Mouse (Mus musculus) mature B cell (primary cell): ENCODE data around the gene Ccdc103.

Source experiments
- in situ Hi-C: fragments of 300-500 bp; cut with MboI; formaldehyde crosslinking; loops from 2 replicates; pipeline ENCODE4 v1.14.3; 2019

Ccdc103 gene

DNA sequence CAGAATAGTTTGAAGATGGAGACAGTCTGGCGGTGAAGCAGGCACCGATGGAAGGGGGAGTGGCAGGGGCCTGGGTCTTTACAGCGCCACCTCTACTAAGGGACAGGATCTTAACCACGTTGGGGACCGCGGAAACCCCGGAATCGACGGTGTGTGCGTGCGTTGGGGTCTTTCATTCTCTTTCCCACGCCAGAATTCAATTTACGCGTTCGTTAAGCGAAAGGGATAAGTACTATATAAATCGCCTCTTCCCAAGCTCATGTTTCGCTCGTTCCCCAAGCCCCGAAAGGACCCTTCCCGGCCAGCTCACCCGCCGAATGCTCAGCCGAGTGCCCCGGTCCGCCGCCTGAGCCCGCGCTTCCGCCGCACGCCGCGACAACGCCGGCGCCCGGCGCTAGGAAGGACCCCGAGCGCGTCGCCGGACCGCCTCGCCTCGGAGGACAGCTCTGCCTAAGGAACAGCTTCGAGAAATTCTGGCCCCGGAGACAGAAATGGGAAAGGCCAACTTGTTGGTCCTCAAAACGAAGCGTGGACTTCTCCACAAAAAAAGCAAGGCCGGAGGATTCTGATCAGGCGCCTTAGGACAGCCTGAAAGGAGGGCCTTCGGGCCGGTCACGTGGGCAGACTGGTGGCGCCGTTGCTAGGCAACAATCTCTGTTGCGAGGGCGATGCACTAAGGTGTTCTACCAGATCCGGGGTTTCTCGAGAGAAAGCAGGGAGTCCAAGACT is at the start of gene Ccdc103, which contains the start of gene Eftud2:
Gene Ccdc103, plus strand, starts transcription at position 620 of the 729 bp plus-strand sequence.
Gene Eftud2, minus strand, starts transcription at position 401 of the 729 bp plus-strand sequence.
- in situ Hi-C loops = no loop called here

DNA sequence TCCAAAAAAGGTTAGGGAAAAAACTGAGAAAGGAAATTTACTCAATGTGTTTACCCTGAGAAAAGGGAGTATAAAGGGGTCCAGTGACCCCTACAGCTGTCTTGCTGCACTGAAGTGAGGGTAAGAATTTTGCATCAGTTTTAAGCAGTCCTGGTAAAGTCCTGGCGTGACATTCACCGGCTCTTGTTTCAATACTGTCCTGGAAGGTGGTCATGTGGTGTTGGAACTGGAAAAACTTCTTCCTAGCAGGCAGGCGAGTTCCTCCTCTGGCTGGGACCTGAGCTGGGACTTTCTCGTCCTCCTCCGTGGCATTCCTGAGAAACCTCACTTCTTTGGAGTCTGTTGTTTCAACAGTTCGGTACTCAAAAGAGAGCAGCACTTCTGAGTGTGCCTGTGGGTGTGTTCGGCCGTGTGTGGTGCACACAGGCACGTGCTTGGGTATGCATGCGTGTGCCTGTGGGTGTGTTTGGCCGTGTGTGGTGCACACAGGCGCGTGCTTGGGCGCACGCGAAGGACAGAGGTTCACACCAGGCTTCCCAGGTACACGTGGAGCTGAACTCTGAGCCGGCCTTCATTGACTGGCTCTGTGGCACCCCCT is 48.2 kb upstream of the Ccdc103 start:
- in situ Hi-C loops = no loop called here

DNA sequence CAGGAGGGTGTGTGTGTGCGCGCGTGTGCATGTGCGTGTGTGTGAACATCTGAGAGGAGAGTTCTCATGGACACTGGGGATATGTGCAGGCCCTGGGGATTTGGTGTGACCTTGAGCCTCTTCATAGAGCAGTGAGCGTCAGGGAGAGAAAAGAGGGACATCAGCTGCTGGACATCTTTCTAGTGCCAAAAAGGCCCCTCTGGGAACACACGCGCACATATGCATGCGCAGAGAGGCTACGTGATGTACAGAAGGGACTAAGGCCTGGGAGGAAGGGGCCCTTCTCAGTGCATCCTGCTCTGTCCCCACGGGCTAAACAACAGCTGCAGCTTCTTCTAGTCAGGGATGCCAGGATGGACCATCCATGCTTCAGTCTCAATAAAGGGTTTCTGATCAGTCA is 46.8 kb upstream of the Ccdc103 start:
- in situ Hi-C loops = no loop called here

DNA sequence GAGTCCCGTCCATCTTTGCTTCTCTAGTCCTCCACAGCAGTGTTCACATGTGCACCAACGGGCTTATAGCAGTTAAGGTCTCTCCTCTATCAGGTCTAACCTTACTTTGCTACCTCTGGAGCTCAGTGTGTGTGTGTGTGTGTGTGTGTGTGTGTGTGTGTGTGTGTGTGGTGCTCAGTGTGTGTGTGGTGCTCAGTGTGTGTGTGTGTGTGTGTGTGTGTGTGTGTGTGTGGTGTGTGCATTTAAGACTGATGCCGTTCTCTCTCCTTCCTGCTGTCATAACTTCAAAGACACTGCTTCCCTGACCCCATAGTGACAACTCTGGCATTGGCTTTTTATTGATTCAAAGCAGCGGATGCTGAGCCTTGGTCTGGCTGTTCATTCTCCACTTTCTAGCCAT is 45.5 kb upstream of the Ccdc103 start, which contains the start of gene Higd1b:
Gene Higd1b, plus strand, starts transcription at position 301 of the 400 bp plus-strand sequence.
- in situ Hi-C loops = no loop called here

DNA sequence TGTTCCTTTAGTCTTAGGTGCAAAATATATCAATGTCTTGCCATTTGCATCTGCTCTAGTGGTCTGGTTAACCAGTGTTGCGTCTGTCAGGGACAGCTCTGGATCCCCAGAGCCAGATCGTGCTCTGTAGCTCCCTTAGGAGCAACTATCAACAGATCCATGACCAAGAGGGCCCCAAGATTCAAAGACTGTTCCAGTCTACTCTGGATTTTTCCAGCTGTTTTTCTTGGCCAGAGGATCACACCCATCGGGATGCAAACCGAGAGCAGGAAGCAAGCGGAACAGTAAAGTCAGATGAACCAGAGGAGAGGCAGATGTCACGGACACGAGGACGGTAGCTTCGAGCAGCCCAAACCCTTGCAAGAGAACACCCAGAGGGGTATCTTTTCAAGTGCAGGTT is 44.9 kb upstream of the Ccdc103 start:
- in situ Hi-C loops = no loop called here

GRCm38 (mm10) chr11:102837385-102837784 is 43.6 kb upstream of the Ccdc103 start:
- in situ Hi-C loops = no loop called here

DNA sequence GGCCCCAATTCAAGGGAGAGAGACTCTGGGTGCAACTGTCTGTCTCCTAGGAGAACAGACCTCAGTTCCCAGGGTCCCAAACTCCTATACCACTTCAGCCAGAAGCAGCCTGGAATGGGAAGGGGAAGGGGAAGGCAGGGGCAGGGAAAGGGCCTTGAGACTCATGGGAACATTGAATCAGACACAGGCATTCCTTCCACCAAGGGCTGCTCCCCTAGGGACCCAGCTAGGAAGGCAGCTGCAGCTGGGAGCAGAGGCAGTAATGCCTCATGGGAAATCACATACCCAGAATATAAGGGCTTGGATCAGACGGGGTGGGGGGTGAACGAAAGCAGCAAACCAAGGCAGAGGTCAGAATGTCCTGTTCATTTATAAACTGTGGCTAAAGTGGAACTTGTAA is 42.9 kb upstream of the Ccdc103 start:
- in situ Hi-C loops = no loop called here

DNA sequence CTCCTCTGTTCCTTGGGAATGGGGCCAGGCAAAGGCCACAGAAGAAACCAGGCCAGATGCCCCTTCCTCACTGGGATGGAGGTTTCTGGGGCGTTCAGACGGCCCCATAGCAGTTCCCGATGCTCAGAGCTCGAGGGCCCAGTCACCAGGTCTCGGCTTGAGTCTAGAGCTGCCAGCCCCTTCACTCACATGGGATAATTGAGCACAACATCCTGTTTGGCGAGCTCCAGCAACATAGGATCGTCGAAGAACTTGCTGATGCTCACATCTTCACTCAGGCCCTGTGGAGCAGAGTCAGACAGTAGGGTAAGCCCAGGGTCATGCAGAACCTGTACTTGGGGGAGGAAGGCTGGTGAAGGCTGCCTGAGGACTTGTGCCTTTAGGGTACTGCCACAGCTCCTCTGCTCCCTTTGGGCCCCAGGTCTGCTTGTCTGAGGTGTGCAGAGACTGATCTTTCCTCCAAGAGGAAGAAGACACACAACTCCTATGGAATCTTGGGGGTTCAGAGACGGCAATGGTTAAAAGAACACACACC is 42.3 kb upstream of the Ccdc103 start:
- in situ Hi-C loops = no loop called here

- in situ Hi-C loops = no loop called here
These were observed 35.1 kb upstream of the Ccdc103 start for GRCm38 (mm10) chr11:102845926-102846325.

DNA sequence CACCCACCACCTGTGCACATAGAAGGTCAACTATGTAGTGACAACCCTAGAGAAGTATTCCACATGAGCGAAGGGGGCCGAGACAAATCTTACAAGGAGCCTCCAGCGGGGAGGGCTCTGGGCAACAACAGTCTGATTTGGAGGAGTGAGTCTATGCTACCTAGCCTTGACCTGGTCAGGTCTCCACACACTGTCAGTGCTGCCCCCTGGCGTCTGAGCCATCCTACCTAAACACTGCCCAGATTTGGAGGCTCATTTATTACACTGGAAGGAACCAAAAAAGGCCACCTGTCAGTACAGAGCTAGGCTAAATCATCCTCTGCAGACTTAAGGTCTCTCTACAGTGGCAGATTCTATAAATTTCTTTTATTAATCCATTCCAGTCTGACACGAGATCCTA is 29.1 kb upstream of the Ccdc103 start:
- in situ Hi-C loops = no loop called here

- in situ Hi-C loops = no loop called here
These were observed 27.2 kb upstream of the Ccdc103 start for GRCm38 (mm10) chr11:102853760-102854159.

- in situ Hi-C loops = no loop called here
These were observed 25.1 kb upstream of the Ccdc103 start for GRCm38 (mm10) chr11:102855941-102856340.

DNA sequence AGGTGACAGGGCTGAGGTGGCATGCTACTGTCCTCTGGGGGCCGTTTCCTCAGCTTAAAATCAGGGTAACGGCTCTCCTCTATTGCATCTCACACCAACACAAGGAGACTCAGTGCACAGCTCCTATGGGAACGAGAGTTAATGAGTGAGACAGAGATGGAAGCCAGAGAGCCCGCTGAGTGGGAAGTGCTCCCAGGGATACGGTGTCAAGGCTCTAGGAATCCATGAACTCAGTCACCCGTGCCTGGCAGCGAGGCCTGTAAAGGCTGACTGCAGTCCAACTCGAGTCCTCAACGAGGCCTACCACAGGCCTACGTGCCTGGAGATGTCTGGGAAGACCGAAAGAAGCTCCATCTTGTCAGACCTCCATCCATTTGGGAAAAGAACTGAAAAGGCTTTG is 22.1 kb upstream of the Ccdc103 start:
- in situ Hi-C loops = no loop called here

GRCm38 (mm10) chr11:102859933-102860332 is 21.1 kb upstream of the Ccdc103 start:
- in situ Hi-C loops = no loop called here

DNA sequence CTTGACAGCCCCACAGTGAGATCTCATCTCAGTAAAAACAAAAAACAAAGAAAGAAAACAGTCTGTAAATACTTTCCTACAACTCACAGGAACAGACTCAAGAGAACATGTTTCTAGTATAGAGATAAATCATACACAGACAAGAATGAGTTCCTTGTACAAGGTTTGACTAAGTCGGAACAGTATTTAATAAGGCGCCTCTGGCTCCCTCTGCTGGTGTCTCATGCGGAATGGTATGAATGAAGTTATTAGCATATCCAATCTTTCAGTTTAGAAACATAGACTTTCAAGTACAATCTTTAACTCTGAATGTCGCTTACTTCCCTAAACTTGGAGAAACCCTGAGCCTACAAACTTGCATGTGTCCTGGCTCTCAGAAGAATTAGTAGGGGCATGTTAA is 16.7 kb upstream of the Ccdc103 start:
- in situ Hi-C loops = no loop called here

DNA sequence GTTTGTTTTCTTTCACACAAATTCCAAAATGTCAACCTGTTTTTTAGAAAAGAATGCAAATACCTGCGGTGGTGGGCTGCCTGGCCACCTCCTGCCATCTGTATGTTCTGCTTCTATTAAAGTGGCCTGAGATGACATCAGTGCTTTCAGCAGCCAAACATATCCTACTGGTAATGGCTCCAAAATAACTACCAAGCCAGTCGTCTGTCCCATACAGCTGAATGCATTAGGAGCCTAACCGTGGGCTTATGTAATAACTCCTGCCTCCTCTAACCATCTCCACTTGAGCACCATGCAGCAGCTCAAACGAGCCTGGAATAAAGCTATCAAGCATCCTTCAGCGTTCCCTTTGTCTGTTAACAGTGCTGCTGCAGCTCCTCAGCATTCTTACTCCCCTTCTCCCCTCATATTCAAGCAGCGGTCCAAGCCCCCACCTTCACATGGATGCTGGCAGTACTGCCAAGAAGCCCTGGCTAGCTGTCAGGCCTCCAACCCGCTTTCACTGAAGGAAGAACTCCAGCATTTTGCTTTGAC is 6.1 kb upstream of the Ccdc103 start:
- in situ Hi-C loops = no loop called here

DNA sequence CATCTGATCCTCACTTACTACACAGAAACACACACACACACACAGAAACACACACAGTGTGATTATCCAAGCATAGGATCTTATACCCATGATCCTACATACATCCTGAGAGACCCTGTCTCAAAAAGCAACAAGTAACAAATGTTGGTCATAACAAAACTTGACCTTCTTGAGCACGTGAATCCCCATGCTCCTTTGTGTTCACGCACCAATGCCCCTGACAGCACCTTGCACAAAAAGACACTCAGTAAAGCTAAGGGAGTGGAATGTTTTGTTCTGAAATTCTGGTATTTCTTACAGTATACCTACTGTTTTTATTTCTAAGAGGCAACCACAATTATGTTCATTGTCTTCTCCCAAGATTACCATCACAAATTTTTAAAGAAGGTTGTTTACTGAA is 1.4 kb upstream of the Ccdc103 start:
- in situ Hi-C loops = no loop called here

GRCm38 (mm10) chr11:102881314-102882198 is 552 bp downstream of the Ccdc103 start:
- in situ Hi-C loops = no loop called here

DNA sequence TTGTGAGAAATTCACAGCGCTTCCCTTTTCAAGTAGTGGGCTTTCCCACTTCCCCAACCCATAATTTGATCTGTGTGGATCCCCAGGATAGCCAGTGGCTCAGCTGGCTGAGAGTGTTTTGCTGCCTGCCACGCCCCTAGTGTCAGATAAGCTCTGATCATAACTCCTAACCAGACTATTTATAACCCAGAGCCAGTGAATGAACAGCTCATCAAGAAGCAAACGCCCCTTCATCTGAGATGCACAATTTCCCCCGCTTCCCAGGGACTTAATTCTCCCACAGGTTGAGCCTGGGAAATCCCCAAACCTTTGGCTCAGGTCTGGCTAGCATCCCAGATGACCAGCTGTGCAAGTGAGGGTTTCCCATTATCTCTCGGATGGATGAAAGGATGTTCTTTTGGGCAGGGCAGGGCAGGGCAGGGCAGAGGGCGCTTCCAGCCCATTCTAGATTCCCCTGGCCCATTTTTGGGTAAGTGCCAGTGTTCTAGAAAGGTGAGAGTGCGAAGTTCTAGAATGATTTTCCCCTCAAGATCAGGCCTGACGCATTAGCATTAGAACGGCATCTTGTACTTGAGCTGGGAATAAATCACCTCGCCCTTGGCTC is 3.7 kb downstream of the Ccdc103 start, which contains the start of gene Fam187a:
Gene Fam187a, plus strand, starts transcription at position 554 of the 604 bp plus-strand sequence.
- in situ Hi-C loops = no loop called here

- in situ Hi-C loops = no loop called here
These were observed 6.4 kb downstream of the Ccdc103 start for GRCm38 (mm10) chr11:102887433-102887832.

DNA sequence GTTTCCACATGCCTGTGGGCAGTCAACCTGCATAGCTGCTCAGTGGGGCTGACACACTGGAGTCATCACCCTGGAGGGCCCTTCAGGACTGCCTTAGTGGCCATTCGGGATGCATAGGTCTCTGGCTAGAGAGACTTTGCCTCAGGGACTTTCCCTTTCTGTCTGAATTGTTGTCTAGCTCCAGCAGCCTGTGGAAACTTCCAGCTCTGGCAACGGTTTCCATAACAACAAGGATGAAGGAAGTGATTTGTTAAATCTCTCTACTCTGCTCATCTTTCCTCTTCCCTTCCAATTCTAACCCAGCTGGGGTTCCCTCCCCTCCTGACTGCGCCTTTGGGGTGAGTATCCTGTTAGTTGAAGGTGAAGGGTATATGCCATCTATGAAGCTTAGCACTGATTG is 7.1 kb downstream of the Ccdc103 start:
- in situ Hi-C loops = no loop called here
